Mouse (Mus musculus) limb, embryonic 10.5 days (tissue): ENCODE data around the gene Kremen1. TPM values are rescaled to one million over a fixed set of nuclear protein-coding genes. Genes with fewer than 3 reads are reported as not detected.

ENCODE experiments used
- DNase-seq: peaks from one replicate; pipeline ENCODE4 v3.0.0-alpha.2; 2017; ENCODE audit warnings: low spot score
- H3K27ac ChIP-seq: fragments of 300-500 bp; sonication (generic); 2 replicates; pipeline ENCODE4 v1.5.1; 2016; ENCODE audit warnings: mild to moderate bottlenecking
- H3K27me3 ChIP-seq: fragments of 300-500 bp; sonication (generic); 2 replicates; pipeline ENCODE4 v1.6.1; 2016; ENCODE audit warnings: low read depth, mild to moderate bottlenecking; ENCODE audit not compliant: poor library complexity, severe bottlenecking
- H3K36me3 ChIP-seq: fragments of 300-500 bp; sonication (generic); 2 replicates; pipeline ENCODE4 v1.6.1; 2016; ENCODE audit warnings: mild to moderate bottlenecking, moderate library complexity
- H3K4me1 ChIP-seq: fragments of 300-500 bp; sonication (generic); 2 replicates; pipeline ENCODE4 v1.6.1; 2016
- H3K4me3 ChIP-seq: fragments of 300-500 bp; sonication (generic); 2 replicates; pipeline ENCODE4 v1.5.1; 2016; ENCODE audit warnings: mild to moderate bottlenecking, moderate library complexity
- H3K9me3 ChIP-seq: fragments of 300-500 bp; sonication (generic); replicated peaks from 2 replicates; pipeline ENCODE4 v1.6.1; 2016; ENCODE audit warnings: mild to moderate bottlenecking
- WGBS: fragments of 180-500 bp; shearing (Covaris S2); methylation state at CpG from one replicate; pipeline ENCODE4 v1.1.7; 2016; 5-methylcytosine and 5-hydroxymethylcytosine counted together
- polyA plus RNA-seq: library from polyadenylated mRNA; unstranded; fragments of >200 nt; fragmentation: Nextera tagmentation; extraction: Ambion mirVana; gene quantifications from 2 replicates; pipeline ENCODE4 v1.2.1, GENCODE M21; 2016

The Kremen1 gene
- polyA plus RNA-seq, 1 experiment from 2014 or later, result 17.8 TPM

DNA sequence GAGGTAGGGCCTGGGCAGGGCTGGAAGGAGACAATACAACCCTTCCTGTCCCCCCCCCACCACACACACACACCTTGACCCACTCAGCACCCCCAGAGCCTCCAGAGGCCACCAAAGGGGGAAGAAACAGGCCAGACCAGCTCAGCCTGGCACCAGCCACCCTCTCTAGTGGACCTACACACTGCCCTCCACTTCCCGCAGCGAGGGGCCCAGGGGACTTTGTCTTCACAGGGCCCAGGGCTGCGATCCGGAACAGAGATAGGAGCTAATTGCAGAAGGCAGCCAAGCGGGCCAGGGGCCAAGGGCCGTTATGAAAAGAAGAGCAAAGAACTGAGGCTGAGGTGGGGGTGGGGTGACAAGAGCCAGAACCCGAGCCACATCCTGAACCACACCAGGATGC lies 112.1 kb downstream of the Kremen1 start:
- 41% methylated on average over 7 of the region's 7 CpGs for WGBS
- H3K4me1 ChIP-seq, result peaks cover 35% of the 10 kb centered on the region
- H3K27ac ChIP-seq, result no peak overlapping the region
- no peaks in the 10 kb centered on the region for H3K9me3 ChIP-seq
- H3K36me3 ChIP-seq, result no peaks in the 10 kb centered on the region
- H3K27me3 ChIP-seq, result peaks cover 44% of the 10 kb centered on the region
- H3K4me3 ChIP-seq, result no peak overlapping the region
- DNase-seq, result no peak

- DNase-seq, result no peak
- Histone ChIP-seq H3K4me3 (no peak overlapping the region), H3K36me3 (no peaks in the 10 kb centered on the region), H3K27me3 (peaks cover 11% of the 10 kb centered on the region), H3K9me3 (no peaks in the 10 kb centered on the region), H3K27ac (no peak overlapping the region), H3K4me1 (peaks cover 20% of the 10 kb centered on the region)
- 79% methylated on average over 3 of the region's 3 CpGs for WGBS
Measured at GRCm38 (mm10) chr11:5145600-5145999, 115.8 kb downstream of the Kremen1 start.

DNA sequence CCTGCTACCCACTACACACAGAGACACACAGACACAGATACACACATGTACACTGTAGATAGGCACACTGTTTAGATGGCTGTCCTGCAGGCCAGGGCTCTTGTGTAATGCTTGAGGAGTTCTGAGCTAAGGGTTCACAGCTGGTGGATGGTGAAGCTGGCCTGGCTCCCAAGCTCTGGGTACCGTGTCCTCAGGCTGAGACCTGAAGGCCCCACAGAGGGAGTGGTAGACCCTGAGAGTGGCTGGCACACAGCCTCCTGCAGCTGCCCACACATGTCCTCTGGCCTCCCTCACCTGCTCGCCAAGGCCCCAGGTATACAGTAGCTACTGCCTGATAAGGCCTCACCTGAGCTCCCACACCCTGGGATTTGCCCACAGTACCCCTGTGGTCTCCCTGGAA lies 119.4 kb downstream of the Kremen1 start:
- Histone ChIP-seq H3K27ac (no peak overlapping the region), H3K36me3 (no peaks in the 10 kb centered on the region), H3K27me3 (no peaks in the 10 kb centered on the region), H3K4me1 (0 out of 2 replicates have a peak, but pooled peaks cover 7% of the 10 kb centered on the region), H3K4me3 (no peak overlapping the region), H3K9me3 (no peaks in the 10 kb centered on the region)
- no peak for DNase-seq
- WGBS, result 88% methylated on average over 2 of the region's 2 CpGs

Other genes starting within 250 kb of the Kremen1 start
- gene Rasl10a, start 203.4 kb downstream of the Kremen1 start, polyA plus RNA-seq, result 0.34 and 0.51 TPM in 2 replicates
- gene Gas2l1, start 196.2 kb downstream of the Kremen1 start, polyA plus RNA-seq, result 27.5 and 34.4 TPM in 2 replicates
- gene Rhbdd3, start 162.6 kb downstream of the Kremen1 start, polyA plus RNA-seq, result 29.0 and 31.6 TPM in 2 replicates
- gene Ewsr1, start 162.3 kb downstream of the Kremen1 start, polyA plus RNA-seq, result 893 and 996 TPM in 2 replicates
- gene Emid1, start 109.3 kb downstream of the Kremen1 start, polyA plus RNA-seq, result 12.1 and 12.3 TPM in 2 replicates
- 12.8 and 12.9 TPM in 2 replicates for gene Znrf3, start 183.3 kb upstream of the Kremen1 start, polyA plus RNA-seq